Mouse (Mus musculus) T-cell, adult 2 months (primary cell): ENCODE data around the gene Slbp.
A peak's percentile ranks its signal among the peaks of the same experiment; 100 is the strongest.

Experiments
- DNase-seq: peaks from one replicate; pipeline ENCODE4 v3.0.0; 2022; ENCODE audit warnings: low spot score

The Slbp gene

GRCm38 (mm10) chr5:33651921-33652782, at the start of gene Slbp:
TSS of gene Slbp (minus strand) at chr5:33652574.
- DNase-seq: peak; percentile 88

- no peak for DNase-seq
Observed at GRCm38 (mm10) chr5:33701832-33702231, 49.5 kb upstream of the Slbp start.

- DNase-seq: no peak
Observed at GRCm38 (mm10) chr5:33700010-33700409, 47.6 kb upstream of the Slbp start.

- DNase-seq: no peak
Observed at GRCm38 (mm10) chr5:33698669-33699068, 46.3 kb upstream of the Slbp start.

- DNase-seq: no peak
Observed at GRCm38 (mm10) chr5:33697947-33698512, 45.7 kb upstream of the Slbp start.

GRCm38 (mm10) chr5:33697534-33697933, 45.2 kb upstream of the Slbp start:
- DNase-seq: no peak

GRCm38 (mm10) chr5:33696430-33696829, 44.1 kb upstream of the Slbp start:
- no peak for DNase-seq

- DNase-seq: no peak
Observed at GRCm38 (mm10) chr5:33695718-33696121, 43.3 kb upstream of the Slbp start.

GRCm38 (mm10) chr5:33694848-33695717, 42.7 kb upstream of the Slbp start:
- no peak for DNase-seq

- no peak for DNase-seq
Observed at GRCm38 (mm10) chr5:33694461-33694847, 42.1 kb upstream of the Slbp start.

- no peak for DNase-seq
Observed at GRCm38 (mm10) chr5:33692393-33692792, 40.0 kb upstream of the Slbp start.

- no peak for DNase-seq
Observed at GRCm38 (mm10) chr5:33689852-33690645, 37.7 kb upstream of the Slbp start.

GRCm38 (mm10) chr5:33689221-33689844, 37.0 kb upstream of the Slbp start:
- no peak for DNase-seq

GRCm38 (mm10) chr5:33688278-33689220, 36.2 kb upstream of the Slbp start:
- DNase-seq: no peak

- no peak for DNase-seq
Observed at GRCm38 (mm10) chr5:33687142-33687541, 34.8 kb upstream of the Slbp start.

GRCm38 (mm10) chr5:33684932-33685331, 32.6 kb upstream of the Slbp start:
- DNase-seq: no peak

GRCm38 (mm10) chr5:33683897-33684652, 31.7 kb upstream of the Slbp start:
- DNase-seq: no peak

- DNase-seq: no peak
Observed at GRCm38 (mm10) chr5:33682963-33683362, 30.6 kb upstream of the Slbp start.

GRCm38 (mm10) chr5:33681611-33682388, 29.4 kb upstream of the Slbp start:
- peak; percentile 8 for DNase-seq
